Mouse (Mus musculus) kidney, postnatal 25 days (tissue): Measurements from ENCODE around the gene Negr1.

Experiments
- DNase-seq, 2 experiments: peaks; one replicate each; pipeline ENCODE4 v3.0.0; 2021; ENCODE audit warnings: mixed read lengths in 2 of 2

Gene Negr1

DNA sequence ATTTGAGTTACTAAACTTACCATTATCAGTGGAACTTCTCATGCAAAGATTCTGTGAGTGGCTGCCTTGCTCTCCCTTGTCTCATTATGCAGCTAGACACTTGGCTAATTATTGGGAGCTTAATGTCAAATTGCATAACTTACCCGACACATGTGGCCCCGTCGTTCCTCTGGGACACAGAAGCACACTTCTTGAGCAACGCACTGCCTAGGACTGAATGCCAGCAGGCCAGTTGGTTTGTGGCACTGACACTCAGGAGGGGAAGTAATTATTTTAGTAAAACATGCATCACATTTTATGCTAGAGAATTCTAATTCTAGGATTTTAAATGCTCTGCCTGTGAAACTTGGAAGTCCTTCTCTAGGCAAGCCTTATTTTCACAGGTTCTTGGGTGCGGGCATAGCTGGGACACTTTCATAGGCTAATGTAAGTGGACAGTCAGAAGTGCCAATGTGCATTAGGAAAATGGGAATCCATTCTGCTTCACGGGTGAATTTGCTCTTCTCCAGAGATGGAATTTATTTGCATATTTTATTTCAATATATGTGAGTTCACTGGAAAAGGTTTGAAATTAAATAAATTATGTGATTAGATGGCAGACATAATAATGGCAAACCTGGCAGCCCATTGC is 234.6 kb downstream of the Negr1 start:
- DNase-seq: no peak

DNA sequence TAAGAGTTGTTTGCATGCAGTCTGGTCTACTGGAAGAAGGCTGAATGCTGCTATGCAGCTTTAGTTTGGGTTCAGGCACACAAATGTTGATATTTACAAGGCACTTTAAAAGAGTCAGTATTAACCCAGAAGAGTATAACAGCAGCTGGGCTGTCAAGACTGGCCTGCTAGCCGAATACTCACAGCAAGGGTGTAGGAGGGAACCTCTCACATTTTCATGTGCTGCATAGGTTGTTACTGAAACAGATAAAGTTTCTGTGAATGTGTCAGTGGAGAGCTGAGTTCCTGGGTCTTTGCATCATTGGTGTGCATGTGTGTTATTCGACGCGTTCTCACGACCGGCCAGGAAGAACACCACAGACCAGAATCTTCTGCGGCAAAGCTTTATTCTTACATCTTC is 237.6 kb downstream of the Negr1 start:
- no peak for DNase-seq

DNA sequence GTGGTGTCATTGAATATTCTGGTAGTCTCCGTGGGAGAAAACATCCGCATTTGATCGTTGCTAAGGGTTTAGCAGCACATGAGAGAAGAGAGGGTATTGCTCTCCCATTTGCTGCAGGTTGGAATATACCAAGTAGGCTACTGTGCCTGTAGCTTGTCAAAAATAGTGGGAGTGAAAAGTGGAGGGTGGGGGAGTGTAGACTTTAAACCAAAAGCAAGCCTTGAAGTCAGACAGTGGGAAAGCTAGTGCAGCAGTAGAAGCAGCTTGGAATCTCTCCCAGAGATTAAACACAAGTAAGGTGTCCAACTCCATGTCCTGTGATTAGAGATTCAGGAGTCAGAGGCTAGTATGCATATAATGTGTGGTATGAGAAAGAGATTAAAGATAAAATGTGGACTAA is 248.2 kb downstream of the Negr1 start:
- no peak for DNase-seq

DNA sequence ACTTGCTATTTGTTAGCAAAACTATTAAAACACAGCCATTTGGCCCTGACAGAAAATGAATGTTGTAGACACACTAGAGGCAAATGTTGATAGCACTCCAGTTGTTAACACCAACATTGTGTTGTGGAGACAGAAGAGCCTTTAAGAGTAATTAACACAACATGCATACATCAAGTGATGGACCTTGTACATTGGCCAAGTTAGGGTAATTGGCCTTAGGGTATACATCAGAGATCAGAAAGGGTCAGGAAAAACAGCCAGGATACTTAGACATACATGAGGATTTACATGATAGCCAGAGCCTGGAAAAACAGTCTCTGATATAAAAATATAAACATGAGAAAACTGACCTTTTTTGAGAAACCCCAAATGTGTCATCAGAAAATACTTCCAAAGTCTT is 255.3 kb downstream of the Negr1 start:
- no peak for DNase-seq

DNA sequence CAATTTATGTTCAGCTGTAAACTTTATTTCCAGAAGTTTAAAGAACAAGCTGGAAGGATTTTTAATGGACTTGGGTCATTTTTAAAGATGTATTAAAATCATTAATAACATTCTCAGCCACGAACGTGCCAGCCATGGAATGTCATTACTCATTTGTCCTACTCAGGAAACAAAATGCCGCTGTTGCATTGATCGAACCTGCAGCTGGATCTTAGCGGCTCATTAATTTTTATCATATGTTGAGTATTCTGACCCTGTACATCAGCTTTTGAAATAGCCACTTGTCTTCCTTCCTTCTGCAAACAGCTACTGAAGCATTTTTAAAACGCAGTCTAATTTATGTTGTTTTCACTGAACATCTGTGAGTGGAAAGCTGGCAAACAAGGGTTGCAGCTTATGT is 255.9 kb downstream of the Negr1 start:
- no peak for DNase-seq

DNA sequence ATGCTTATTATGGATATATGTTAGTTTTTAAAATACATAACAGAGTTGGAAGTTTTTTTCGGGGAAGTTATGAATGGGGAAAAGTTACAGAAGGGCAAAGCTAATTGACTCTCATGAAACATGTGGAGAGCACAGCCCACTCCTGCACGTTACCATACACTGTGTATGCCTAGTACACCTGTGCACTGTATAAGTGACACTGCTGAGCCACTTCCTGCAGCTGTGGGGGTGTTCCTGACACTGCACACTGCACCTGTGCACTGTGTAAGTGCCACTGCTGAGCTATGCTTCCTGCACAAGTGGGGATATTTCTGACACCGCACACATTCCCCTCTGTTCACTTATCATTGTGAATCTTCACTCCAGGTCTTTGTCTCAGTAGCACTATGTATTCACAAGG is 261.4 kb downstream of the Negr1 start:
- no peak for DNase-seq

DNA sequence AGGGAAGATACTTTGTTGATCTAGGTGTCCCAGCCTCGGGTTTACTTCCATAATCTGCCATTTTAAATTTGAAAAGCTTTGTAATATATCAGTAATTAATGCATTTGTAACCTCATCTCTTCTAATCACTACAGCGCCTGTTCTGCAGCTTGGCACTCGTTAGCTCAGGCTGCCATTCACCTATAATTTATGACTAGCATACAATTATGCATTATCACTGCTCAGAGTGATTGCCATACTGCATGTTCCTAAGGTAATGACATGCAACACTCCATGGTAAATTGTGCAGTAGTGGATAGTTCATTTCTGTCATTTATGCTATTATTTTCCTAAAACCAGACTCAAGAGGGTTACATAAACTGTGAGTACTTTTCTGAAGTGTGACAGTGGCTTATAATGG is 272.3 kb downstream of the Negr1 start:
- DNase-seq: no peak

DNA sequence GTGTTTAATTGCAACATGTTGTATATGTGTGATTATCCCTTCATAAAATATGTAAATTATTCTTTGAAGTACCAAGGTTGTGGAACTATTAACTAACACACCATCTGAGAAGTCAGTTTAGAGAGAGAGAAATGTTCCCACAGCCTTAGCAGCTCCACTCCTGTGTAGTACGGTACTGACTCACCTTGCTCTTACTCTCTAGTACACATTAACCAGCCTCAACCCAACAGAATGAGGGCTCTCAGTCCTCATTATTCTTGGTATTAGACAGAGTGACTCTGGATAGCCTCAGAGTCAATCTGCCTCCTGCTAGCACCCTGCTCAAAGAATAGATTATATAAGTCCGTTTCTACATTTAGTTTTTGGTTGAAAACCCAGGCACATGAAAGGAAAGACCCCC is 277.0 kb downstream of the Negr1 start:
- DNase-seq: peak in 1 of 2 experiments; percentile 1

DNA sequence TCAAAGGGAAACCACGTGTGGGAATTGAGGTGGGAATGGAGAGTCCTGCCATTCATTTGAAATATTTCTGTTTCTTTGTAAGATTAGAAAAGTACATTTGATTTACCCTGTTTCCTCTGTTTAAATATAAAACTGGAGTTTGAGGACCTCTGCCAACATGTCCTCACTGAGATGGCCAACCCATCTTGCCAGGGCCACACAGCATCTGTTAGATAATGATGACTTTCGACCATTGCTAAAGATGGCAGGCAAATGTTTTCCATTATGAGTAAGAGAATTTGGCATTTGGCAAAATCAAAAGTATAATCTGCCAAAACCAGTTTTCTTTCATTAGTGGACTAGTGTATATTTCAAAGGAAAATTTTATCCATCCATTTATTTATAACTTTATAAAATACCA is 286.8 kb downstream of the Negr1 start:
- DNase-seq: no peak

DNA sequence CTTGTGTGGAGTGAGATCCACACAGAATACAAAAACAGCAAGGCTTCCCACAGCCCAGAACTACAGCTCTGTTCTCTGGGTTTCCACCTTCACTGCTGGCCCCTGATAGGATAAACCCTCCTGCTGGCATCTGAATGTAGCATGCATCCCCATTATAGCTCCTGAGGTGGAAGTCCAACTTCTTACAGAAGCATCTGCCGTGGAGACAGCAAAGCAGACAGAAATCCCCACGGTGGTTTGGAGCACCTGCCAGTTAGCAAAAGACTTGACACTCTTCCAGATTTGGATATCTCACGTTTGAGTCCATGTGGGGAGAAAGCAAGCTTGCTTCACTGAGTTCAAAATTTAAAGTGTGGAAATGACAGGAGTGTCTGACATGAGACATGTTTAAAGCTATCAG is 290.3 kb downstream of the Negr1 start:
- DNase-seq: no peak

DNA sequence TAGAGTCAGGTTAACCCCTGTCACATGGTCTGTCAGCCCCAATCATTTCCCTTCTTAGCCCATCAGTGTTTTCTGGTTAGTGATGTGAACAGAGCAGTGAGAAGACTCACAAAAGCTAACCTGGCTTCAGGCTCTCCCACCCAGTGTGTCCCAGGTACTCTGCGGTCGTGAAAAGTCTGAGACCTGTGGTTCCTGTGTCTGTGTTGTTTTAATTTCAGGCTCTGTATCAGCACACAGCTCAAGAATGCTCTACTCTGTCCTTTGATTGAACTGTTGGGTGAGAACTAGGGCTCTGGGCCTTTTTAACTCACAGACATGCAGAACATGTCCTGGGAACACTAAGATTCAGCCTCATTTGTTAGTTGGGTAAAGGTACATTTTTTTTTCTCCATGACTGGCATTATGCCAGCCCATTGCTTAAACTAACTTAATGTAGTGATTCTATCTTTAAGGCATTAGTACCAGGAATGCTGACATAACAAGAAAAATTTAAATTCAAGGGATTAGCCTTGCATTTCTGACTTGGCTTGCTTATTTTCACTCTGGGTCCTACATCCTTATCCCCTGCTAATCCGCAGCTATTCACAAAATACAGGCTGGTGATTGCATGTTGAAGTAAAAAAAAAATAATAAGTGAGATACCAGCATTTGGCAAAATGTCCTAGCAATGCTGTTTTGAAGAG is 308.8 kb downstream of the Negr1 start:
- DNase-seq: no peak

DNA sequence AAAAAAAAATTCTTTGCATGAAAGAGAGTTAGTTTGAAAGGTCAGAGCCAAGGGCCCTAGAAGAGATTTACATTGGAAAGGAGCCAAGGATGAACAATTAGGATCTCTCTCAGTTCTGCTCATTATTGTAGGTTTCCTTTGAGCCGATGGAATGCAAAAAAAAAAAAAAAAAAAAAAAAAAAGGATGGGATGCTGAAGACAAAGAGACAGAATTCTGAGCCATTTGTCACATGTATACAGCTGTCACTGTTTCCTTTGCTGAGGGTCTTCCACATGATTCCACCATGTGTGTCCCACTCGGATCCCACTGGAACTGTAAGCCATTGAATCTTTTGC is 309.3 kb downstream of the Negr1 start:
- DNase-seq: no peak

DNA sequence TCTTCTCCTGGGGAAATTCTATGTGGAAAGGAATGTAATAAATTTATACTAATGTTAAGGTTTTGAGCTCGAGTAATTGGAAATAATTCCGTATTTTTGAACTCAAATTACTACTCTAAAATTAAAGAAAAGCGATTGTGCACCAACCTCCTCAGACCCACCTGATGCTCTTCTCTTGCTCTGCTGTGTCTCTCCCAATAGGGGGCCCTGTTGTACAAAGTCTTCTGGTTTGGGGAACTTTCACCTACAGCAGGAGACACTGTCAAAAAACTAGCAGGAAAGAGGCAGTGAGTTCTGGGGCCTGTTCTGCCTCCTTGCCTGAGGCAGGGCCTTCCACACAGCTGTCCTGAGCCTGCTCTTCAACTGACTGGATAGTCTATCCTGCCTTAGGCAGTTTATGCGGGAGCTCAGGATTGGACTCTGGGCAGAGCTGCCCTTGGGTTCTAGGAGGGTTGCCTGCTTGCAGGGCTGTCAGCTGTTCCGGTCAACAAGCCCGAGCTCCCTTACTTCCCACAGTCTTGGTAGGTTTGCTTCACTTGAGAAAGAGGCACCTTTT is 310.1 kb downstream of the Negr1 start:
- no peak for DNase-seq

DNA sequence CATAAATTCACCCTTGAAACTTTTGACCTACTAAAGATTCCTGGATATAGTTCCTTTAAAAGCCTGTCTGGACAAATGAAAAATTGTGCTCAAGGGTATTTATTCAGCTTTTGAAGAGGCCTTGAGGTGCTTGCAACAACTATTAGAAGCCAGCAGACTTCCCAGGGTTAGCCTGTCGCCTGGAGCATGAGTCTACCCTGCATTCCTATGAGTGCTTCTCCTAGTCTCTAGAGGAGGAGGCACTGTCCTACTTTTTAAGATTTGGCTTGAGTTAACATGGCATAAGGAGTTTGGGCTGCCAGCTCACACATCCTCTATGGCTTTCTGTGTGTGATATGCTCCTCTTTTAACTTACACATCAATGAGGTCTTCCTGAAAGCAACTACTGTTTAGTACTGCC is 315.0 kb downstream of the Negr1 start:
- no peak for DNase-seq

DNA sequence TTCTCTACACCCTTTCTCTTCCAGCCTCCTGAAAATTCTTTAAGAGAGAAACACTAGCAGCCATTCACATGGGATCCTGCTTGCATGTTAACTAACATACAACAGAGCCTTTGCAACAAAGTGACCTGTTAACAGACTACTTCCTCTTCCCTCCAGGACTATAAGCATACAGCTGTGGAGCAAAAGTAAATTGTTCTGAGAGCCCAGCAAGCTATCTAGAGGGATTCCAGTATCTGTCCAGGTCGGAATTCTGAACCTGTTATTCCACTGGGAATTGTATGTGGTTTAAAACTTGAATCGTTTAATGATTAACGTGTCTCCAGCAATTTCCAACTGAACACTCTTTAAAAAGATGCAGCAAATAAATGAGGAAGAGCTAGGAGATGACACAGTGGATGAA is 320.5 kb downstream of the Negr1 start:
- no peak for DNase-seq

DNA sequence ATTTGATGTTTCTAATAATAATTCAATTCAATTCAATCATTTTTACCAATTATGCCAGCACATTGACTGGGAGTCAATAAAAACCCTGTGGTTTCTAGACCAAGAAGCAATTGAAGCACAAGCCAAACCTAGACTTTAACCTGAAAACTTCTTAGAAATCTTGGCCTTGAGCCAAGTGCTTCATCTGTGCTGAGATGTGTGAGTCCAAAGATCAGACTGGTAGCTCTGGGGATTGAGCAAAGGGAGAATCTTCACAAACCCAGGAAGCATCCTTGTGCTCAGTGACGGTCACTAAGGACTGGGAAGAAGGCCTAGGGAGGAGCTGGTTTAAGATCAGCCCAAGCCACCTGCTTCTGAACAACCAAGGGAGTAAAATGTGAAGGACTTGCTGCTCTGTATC is 322.3 kb downstream of the Negr1 start:
- DNase-seq: peak; percentile 47 to 53

DNA sequence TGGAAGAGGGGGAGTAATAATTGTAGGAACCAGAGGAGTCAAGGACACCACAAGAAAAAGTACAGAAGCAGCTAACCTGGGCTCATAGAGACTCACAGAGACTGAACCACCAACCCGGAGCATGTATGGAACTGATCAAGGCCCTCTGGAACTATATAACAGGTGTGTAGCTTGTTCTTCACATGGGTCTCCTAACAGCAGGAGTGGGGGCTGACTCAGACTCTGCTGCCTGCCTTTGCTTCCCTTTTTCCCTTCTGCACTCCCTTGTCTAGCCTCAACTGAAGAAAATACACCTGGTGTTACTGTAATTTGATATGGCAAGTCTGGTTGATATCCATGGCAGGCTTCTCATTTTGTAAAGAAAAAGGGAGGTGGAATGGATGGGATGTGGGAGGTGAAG is 324.1 kb downstream of the Negr1 start:
- no peak for DNase-seq

DNA sequence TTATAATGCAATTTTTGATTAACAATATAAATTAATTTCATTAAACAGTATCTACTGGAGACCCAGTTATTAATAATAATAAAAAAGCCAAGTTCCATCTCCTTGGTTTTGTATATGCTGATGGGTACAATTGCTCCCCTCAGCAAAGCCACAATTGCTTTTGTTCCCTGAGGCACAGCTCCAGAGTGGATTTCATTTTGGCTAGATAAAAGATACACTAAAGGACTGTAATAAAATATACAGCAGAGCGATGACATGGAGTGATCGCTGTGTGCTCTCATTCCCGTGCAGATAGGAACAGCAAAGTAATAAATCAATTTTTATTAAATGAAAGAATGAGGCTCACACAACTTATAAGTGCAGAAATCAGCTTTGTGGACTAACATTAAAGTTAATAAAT is 325.3 kb downstream of the Negr1 start:
- no peak for DNase-seq

DNA sequence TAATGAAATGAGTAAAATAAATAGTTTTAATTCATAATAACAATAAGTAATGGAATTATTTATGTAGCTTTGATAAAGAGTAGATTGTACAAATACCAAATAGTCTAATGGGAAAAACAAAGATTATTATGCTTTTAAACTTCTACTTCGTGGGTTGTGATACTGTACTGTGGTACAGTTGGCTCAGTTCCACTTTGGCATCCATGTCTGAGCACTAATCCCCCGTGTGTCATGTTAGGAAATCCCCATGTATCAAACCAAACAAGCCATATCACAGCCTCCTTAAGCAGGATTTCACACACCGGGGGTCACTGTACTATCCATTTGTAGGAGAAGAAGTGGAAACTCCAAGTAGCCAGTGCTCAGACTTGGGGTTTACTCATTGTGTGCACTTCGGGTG is 329.4 kb downstream of the Negr1 start:
- no peak for DNase-seq

DNA sequence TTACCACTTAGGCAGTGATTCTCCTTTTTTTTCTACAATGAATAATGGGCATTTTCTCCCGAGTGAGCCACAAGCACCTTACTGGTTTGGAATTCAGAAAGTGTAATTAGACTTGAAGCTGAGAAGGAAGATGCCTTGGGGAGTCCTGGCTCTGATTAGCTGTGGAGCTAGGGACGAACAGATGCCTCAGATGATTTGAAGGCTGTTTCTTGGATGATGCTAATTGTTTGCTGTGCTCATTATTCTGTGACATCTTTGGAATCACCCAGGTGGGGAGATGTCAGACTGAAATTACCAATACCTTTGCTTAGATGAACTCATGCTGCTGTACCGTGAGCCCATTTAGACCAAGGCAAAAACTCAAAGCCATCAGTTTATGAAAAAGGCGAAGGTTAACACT is 333.7 kb downstream of the Negr1 start:
- DNase-seq: no peak

DNA sequence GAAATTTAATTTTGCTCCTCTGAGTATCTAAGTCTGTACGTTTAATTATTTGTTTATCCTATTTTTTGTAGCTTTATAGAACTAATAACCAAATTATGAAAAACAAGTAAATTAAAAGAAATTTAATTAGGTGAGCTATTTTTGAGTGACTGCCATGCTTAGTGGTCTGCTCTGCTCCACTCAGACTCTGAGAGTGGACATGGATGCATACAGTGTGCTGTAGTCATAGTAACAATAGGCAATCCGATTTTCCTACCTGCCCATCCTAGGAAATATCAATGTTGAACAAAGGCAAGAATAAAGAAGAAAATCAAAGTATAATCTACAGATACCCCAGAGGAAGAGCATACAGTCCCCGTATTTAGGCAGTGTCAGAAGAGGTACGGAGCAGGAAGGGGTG is 334.5 kb downstream of the Negr1 start:
- DNase-seq: no peak

DNA sequence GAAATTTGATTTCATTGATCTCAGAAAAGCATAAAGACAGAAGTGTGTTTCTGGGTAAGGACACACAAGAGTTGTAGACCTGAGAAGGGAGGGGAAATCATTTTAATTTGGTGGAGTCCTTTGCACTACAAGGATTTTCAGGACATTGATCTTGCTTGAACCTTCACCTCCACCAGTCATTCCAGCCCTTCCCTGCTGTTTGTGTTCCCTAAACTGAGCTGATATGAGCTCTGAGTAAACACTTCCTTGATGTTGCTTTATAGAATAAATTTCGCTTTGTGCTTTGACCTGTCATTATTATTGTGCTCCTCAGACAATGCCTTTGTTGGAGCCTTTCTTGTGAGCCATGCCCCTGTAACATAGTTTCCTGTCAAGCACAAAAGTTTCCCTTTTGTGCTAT is 335.0 kb downstream of the Negr1 start:
- DNase-seq: no peak

DNA sequence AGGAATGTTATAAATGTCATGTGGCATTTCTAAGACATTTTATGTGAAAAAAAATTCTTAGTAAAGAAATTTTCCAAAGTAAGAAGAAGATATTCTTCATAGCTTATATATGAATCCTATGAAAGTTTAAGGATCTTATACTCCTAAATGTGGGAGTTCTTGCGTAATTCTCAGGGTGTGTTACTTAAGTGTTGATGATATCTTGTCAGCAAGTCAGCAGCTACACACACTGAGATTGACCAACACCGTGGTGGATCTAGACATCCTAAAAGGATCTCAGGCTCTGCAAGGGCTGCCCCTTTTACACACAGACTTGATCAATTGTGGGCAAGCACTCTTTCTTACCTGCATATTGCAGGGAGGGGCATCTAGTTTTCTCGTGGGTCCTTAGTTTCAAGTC is 339.5 kb downstream of the Negr1 start:
- no peak for DNase-seq

DNA sequence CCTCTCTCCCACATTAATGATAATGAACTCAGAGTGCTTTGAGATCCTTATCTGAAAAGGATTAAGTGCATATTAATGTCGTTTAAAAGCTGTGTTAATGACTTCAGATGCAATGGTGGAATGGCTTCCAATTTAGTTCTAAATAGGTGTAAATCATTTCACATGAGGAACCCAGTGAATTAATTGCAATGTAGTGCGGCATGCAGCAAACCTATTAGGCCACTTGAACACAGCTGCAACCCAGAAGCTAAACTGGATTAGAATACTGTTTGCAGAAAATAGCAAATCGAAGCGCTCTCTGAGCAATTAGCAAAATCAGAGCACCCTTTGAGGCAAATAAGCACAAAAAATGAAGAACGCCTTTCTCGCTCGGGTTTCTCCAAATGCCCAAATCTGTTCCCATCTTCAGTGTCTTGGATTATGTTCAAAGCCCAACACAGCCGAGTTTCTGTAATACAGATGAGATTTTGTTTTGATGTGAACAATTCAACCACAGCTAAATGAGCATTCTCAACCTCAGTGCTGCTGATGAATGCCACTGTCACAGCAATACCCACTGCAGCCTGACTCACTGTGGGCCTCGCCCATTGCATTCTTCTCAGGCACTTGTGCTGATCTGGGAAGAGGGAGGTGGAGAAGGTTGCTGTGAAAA is 342.5 kb downstream of the Negr1 start:
- DNase-seq: no peak
